Mouse (Mus musculus) embryonic facial prominence, embryonic 14.5 days (tissue): ENCODE data around the gene Olfm2. TPM values are rescaled to one million over a fixed set of nuclear protein-coding genes. Genes with fewer than 3 reads are reported as not detected.

Source experiments
- ATAC-seq: fragments of 200-750 bp; cut with Nextera tagmentation; 2 replicates; pipeline ENCODE4 v1.8.0; 2017; ENCODE audit warnings: low read depth, moderate number of reproducible peaks, moderate TSS enrichment
- DNase-seq: peaks from one replicate; pipeline ENCODE4 v3.0.0-alpha.2; 2015; ENCODE audit warnings: low spot score
- H3K27ac ChIP-seq: fragments of 300-500 bp; sonication (generic); replicated peaks from 2 replicates; pipeline ENCODE4 v1.5.1; 2014; ENCODE audit warnings: low read depth, mild to moderate bottlenecking, low read length, moderate library complexity
- H3K27me3 ChIP-seq: fragments of 300-500 bp; sonication (generic); replicated peaks from 2 replicates; pipeline ENCODE4 v1.6.1; 2014; ENCODE audit warnings: low read length; ENCODE audit not compliant: control insufficient read depth, insufficient read depth
- H3K36me3 ChIP-seq: fragments of 300-500 bp; sonication (generic); 2 replicates; pipeline ENCODE4 v1.6.1; 2014; ENCODE audit warnings: low read length, mixed read lengths; ENCODE audit not compliant: control insufficient read depth, insufficient read depth
- H3K4me1 ChIP-seq: fragments of 300-500 bp; sonication (generic); 2 replicates; pipeline ENCODE4 v1.6.1; 2014; ENCODE audit warnings: antibody characterized with exemption, low read length; ENCODE audit not compliant: control insufficient read depth, insufficient read depth
- H3K4me2 ChIP-seq: fragments of 300-500 bp; sonication (generic); 2 replicates; pipeline ENCODE4 v1.6.1; 2014; ENCODE audit warnings: low read depth, mild to moderate bottlenecking, low read length, moderate library complexity, mixed read lengths
- H3K4me3 ChIP-seq: fragments of 300-500 bp; sonication (generic); 2 replicates; pipeline ENCODE4 v1.5.1; 2014; ENCODE audit warnings: low read depth, mild to moderate bottlenecking, low read length
- H3K9ac ChIP-seq: fragments of 300-500 bp; sonication (generic); 2 replicates; pipeline ENCODE4 v1.6.1; 2014; ENCODE audit warnings: low read depth, mild to moderate bottlenecking, low read length, moderate library complexity, mixed read lengths
- H3K9me3 ChIP-seq: fragments of 300-500 bp; sonication (generic); 2 replicates; pipeline ENCODE4 v1.6.1; 2016; ENCODE audit warnings: low read length; ENCODE audit not compliant: control insufficient read depth
- WGBS: fragments of 180-500 bp; shearing (Covaris S2); extraction: QIAGEN DNeasy Blood & Tissue Kit; methylation state at CpG from one replicate; pipeline ENCODE4 v1.1.7; 2014; 5-methylcytosine and 5-hydroxymethylcytosine counted together
- polyA plus RNA-seq: library from polyadenylated mRNA; unstranded; fragments of >200 nt; fragmentation: Nextera tagmentation; extraction: Ambion mirVana; gene quantifications from 2 replicates; pipeline ENCODE4 v1.2.1, GENCODE M21; 2014

Gene Olfm2
- polyA plus RNA-seq, 1 experiment from 2014 or later = 9.2 TPM

GRCm38 (mm10) chr9:20644360-20645081 lies 101.6 kb downstream of the Olfm2 start, which contains the start of gene Fbxl12:
TSS of gene Fbxl12 (minus strand) at chr9:20644767.
- Histone ChIP-seq H3K27ac (peak within 1 kb of the TSS; percentile 94), H3K9me3 (no peaks in the 10 kb centered on the region), H3K4me3 (peak within 1 kb of the TSS; percentile 74), H3K4me2 (peak within 1 kb of the TSS; percentile 81), H3K9ac (peak within 1 kb of the TSS; percentile 86), H3K27me3 (no peaks in the 10 kb centered on the region), H3K36me3 (peaks cover 31% of the 10 kb centered on the region), H3K4me1 (no peaks in the 10 kb centered on the region; the same call in none of the 2 replicates)
- ATAC-seq (peak; percentile 20; the same call in 1 of the 2 replicates), DNase-seq (peak; percentile 93)
- under 1% methylated on average over 43 of the region's 43 CpGs for WGBS

- 9% methylated on average over 13 of the region's 13 CpGs for WGBS
- ATAC-seq (no peak), DNase-seq (no peak)
- peak overlapping the region; percentile 81 for H3K4me2 ChIP-seq
- peaks cover 35% of the 10 kb centered on the region for H3K36me3 ChIP-seq
- H3K27me3 ChIP-seq = no peaks in the 10 kb centered on the region
- H3K4me3 ChIP-seq = peak overlapping the region; percentile 74
- peak overlapping the region; percentile 94 for H3K27ac ChIP-seq
- H3K4me1 ChIP-seq = no peaks in the 10 kb centered on the region; the same call in none of the 2 replicates
- peak overlapping the region; percentile 86 for H3K9ac ChIP-seq
- H3K9me3 ChIP-seq = no peaks in the 10 kb centered on the region
Observed at GRCm38 (mm10) chr9:20643781-20644180, 102.4 kb downstream of the Olfm2 start.

GRCm38 (mm10) chr9:20642896-20643466 lies 103.2 kb downstream of the Olfm2 start:
- Histone ChIP-seq H3K9ac (peak overlapping the region; percentile 86), H3K9me3 (no peaks in the 10 kb centered on the region), H3K4me1 (no peaks in the 10 kb centered on the region; the same call in none of the 2 replicates), H3K4me3 (peak overlapping the region; percentile 74), H3K36me3 (peaks cover 36% of the 10 kb centered on the region), H3K27ac (peak overlapping the region; percentile 94), H3K4me2 (peak overlapping the region; percentile 81), H3K27me3 (no peaks in the 10 kb centered on the region)
- DNase-seq = peak; percentile 98
- WGBS = under 1% methylated on average over 30 of the region's 30 CpGs
- peak; percentile 89 for ATAC-seq

GRCm38 (mm10) chr9:20642101-20642895 lies 103.9 kb downstream of the Olfm2 start, which contains the start of gene Ubl5:
TSS of gene Ubl5 (plus strand) at chr9:20642878.
- ATAC-seq (peak; percentile 94), DNase-seq (peak; percentile 100)
- Histone ChIP-seq H3K4me1 (no peaks in the 10 kb centered on the region; the same call in none of the 2 replicates), H3K4me2 (peak within 1 kb of the TSS; percentile 81), H3K4me3 (peak within 1 kb of the TSS; percentile 74), H3K27me3 (no peaks in the 10 kb centered on the region), H3K27ac (peak within 1 kb of the TSS; percentile 94), H3K36me3 (peaks cover 35% of the 10 kb centered on the region), H3K9ac (peak within 1 kb of the TSS; percentile 86), H3K9me3 (no peaks in the 10 kb centered on the region)
- WGBS = under 1% methylated on average over 49 of the region's 51 CpGs

GRCm38 (mm10) chr9:20641501-20641900 lies 104.6 kb downstream of the Olfm2 start:
- Histone ChIP-seq H3K27ac (peak overlapping the region; percentile 72; the same call in 1 of the 2 replicates), H3K9ac (peak overlapping the region; percentile 86), H3K4me2 (peak overlapping the region; percentile 81), H3K9me3 (no peaks in the 10 kb centered on the region), H3K4me1 (no peaks in the 10 kb centered on the region; the same call in none of the 2 replicates), H3K36me3 (peaks cover 36% of the 10 kb centered on the region), H3K4me3 (peak overlapping the region; percentile 74), H3K27me3 (no peaks in the 10 kb centered on the region)
- ATAC-seq (no peak), DNase-seq (no peak)
- WGBS = 12% methylated on average over 6 of the region's 6 CpGs

DNA sequence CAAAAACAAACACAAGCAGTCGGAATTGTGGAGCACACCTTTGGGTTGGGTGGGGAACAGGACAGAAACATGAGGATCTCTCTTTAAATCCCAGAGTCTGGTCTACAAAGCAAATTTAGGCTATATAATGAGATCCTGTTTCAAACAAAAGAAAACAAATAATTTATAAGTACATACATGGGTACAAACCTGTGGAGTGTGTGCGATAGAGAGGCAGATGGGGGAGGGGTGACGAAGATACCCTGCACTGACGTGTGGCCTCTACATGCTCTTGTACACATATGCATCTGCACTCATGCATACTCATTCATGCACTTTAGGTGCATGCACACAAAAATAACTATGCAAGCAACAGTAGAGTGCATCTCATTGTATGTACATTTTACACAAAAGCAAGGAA lies 106.7 kb downstream of the Olfm2 start:
- WGBS = 91% methylated on average over 4 of the region's 4 CpGs
- H3K27me3 ChIP-seq = no peaks in the 10 kb centered on the region
- H3K9ac ChIP-seq = no peak overlapping the region
- ATAC-seq (no peak), DNase-seq (no peak)
- H3K27ac ChIP-seq = no peak overlapping the region
- no peak overlapping the region for H3K4me3 ChIP-seq
- no peaks in the 10 kb centered on the region for H3K9me3 ChIP-seq
- no peak overlapping the region for H3K4me2 ChIP-seq
- no peaks in the 10 kb centered on the region; the same call in none of the 2 replicates for H3K4me1 ChIP-seq
- H3K36me3 ChIP-seq = peaks cover 31% of the 10 kb centered on the region

GRCm38 (mm10) chr9:20638552-20638951 lies 107.6 kb downstream of the Olfm2 start:
- H3K4me3 ChIP-seq = no peak overlapping the region
- DNase-seq (no peak), ATAC-seq (no peak)
- WGBS = 95% methylated on average over 15 of the region's 19 CpGs
- no peak overlapping the region for H3K4me2 ChIP-seq
- H3K27ac ChIP-seq = no peak overlapping the region
- H3K9me3 ChIP-seq = no peaks in the 10 kb centered on the region
- no peak overlapping the region for H3K9ac ChIP-seq
- H3K27me3 ChIP-seq = no peaks in the 10 kb centered on the region
- no peaks in the 10 kb centered on the region; the same call in none of the 2 replicates for H3K4me1 ChIP-seq
- H3K36me3 ChIP-seq = peaks cover 31% of the 10 kb centered on the region

DNA sequence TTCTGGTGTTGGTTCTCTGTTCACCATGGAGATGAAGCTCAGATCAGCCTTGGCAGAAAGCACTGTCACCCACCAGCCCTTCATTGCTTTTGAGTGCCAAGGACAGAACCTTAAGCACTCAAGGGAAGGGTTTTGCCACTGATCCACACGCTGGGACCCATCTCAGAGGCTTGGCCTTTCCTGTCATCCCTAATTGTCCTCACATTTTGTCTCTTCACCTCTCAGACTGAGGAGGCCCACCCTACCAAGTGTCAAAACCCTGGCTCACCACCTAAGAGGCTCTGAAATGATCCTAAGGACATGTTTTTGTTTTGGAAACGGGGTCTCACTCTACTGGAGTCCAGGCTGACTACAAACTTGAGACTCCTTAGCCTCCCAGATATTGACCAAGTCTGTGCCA lies 109.4 kb downstream of the Olfm2 start:
- Histone ChIP-seq H3K4me1 (no peaks in the 10 kb centered on the region; the same call in none of the 2 replicates), H3K27me3 (no peaks in the 10 kb centered on the region), H3K4me2 (no peak overlapping the region), H3K4me3 (no peak overlapping the region), H3K27ac (no peak overlapping the region), H3K9me3 (no peaks in the 10 kb centered on the region), H3K9ac (no peak overlapping the region), H3K36me3 (peaks cover 31% of the 10 kb centered on the region)
- ATAC-seq = no peak
- 85% methylated on average over 2 of the region's 2 CpGs for WGBS
- no peak for DNase-seq
